Mouse (Mus musculus) A20 (cell line): ENCODE data around the gene Ccn2.
A peak's percentile ranks its signal among the peaks of the same experiment; 100 is the strongest.
"Not testable (repeated sequence)": the region's sequence is repeated elsewhere in the genome, so short reads cannot be mapped to it uniquely, and the experiment has no call there.

Source experiments
- DNase-seq: peaks from one replicate; pipeline ENCODE4 v3.0.0-alpha.2; 2011; ENCODE audit warnings: low read depth, low spot score

The Ccn2 gene

DNA sequence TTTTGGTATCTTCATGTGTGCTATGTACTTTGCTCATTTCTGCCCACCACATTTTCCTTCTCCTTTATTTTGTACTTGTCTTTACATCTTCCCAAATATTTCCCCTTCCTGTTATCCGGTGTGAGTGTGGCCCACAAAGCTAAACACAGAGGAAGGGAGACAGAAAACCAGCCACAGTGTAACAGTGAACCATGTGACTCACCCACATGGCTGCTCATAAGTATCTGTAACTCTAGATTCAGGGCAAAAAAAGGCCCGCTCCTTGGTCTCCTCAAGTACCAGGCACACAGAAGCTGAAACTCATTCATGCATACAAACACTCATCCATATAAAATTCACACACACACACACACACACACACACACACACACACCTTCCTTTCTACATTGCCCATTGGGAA, 7.8 kb downstream of the Ccn2 start:
- DNase-seq, result no peak

GRCm38 (mm10) chr10:24603727-24604126, 8.5 kb downstream of the Ccn2 start:
- no peak for DNase-seq

- DNase-seq, result no peak
Measured at GRCm38 (mm10) chr10:24609146-24609545, 13.9 kb downstream of the Ccn2 start.

DNA sequence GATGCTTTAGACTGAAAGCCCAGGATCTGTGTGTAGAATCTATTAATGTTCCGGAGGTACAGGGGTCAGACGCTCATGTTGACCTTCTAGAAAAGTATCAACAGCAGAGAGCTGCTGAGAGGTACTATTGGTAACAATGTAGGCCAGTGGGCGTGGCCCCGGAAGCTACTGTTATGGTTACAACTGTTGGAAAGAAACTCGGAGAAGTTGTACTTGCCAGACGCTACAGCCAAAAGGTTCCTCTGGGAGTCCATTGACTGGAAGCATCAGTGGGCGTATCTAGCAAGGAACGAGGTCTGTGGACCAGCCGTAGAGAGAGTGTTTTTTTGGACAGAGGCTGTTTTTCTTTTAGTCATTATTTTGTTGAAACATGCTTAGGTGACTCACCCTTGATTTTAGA, 14.5 kb downstream of the Ccn2 start:
- no peak for DNase-seq

DNA sequence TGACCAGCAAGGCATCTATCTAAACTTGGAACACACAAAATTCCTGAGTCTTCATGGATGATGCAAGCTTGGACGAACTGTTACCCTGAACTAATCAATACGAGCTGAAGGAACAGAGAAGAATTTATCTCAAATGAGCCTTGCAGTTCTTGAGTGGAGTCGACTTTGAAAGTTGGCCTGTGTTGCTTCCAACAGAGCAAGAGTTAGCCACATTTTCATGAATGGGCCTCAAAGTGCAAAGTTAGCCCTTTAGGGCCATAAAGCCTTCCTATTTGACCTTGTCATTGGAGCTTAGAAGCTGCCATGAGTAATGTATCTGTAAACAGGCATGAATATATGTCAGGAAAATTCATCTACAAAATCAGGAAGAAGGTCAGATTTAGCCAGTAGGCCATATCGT, 19.5 kb downstream of the Ccn2 start:
- DNase-seq, result no peak

DNA sequence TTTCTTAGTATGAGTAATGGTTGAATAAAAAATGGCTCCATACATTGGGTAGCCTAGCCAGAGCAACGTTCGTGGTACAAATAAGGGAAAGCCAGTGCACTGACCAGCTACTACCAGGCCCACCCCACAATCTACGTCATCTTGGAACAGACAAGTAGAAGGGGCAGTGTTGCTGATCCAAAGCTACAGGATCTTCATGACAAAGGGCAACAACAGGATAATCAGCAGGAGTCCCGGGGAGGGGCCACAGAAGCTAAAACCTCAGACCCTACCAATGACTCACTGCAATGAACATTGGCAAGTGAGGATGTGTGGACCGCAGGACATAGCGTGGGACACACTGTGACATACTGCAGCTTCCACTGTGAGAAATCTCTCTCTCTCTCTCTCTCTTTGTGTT, 20.6 kb downstream of the Ccn2 start:
- DNase-seq, result no peak

DNA sequence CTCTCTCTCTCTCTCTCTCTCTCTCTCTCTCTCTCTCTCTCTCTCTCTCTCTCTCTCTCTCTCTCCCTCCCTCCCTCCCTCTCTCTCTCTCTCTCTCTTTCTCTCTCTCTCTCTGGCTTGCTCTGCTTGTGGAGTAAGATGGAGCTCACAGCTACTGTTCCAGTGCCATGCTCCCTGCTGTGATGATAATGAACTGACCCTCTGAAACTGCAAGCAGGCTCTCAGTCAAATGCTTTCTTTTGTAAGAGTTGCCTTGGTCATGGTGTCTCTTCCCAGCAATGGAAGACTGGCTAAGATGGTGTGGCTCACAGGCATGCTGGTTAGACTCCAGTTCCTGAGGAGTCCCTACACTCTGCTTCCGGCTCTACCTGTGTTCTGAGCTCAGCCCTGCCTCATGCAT, 21.3 kb downstream of the Ccn2 start:
- not testable (repeated sequence) for DNase-seq

GRCm38 (mm10) chr10:24621572-24621971, 26.3 kb downstream of the Ccn2 start:
- DNase-seq, result peak; percentile 66

GRCm38 (mm10) chr10:24622586-24622985, 27.3 kb downstream of the Ccn2 start:
- DNase-seq, result peak; percentile 82

GRCm38 (mm10) chr10:24625060-24625701, 29.9 kb downstream of the Ccn2 start:
- peak; percentile 83 for DNase-seq

- no peak for DNase-seq
Measured at GRCm38 (mm10) chr10:24627262-24627661, 32.0 kb downstream of the Ccn2 start.

DNA sequence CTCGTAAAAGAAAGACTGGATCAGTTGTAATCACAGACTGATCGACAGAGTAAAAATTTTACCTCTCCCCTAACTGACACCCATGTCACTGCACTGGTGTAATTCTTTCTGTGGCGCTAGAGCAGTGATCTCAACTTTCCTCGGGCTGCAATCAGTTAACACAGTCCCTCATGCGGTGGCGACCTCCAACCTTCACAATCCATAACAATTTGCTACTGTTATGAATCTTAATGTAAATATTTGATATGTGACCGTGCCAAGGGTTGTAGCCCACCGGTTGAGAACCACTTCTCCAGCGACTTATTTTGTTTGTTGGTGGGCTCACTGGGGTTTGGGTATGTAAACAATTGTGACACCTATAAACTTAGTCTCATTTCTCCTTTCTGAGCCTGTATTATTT, 33.2 kb downstream of the Ccn2 start:
- DNase-seq, result no peak

DNA sequence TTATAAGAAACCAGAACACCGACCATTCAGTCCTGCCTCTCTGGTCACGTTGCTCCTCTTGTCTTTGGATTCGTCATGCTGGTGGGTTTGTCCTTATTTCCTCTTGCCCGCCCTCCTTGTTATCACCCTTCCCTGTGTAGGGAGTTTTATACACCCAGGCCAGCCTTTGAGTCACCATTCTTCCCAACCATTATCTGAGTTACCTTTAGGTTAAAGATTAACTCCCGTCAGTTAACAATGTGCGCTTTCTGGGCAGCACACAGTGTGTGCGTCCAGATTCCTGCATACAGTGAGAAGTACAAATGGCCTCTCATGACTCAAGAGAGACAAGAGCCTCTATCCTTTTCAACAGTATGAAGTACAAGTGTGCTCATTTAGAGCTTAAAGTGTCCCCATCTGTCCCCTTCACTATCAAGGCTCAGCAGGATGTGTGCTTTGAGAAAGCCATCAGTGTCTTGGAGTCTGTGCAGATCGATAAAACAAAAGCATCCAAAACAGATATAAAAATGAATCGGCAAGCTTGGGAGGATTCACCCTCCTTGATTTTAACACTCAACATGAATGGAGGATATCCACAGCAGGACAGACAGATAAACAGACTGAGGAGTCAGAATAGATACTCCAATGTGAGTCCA, 34.0 kb downstream of the Ccn2 start:
- DNase-seq, result no peak

- peak; percentile 69 for DNase-seq
Measured at GRCm38 (mm10) chr10:24630469-24631081, 35.3 kb downstream of the Ccn2 start.

DNA sequence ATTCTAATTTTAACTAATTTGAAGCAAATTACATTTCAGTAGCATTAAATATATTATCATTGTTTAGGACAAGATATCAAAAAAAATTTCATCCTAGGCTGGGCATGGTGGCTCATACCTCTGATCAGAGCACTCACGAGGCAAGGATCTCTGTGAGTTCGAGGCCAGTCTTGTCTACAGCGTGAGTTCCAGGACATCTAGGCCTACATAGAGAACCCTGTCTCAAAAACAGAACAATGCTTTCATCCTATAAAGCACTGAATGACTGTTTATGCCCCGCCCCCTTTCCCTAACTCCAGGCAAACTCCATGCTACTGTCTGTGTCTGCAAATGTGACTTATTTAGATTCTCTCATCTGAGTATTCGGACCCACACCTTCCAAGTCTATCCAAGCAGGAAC, 35.9 kb downstream of the Ccn2 start:
- DNase-seq, result no peak

GRCm38 (mm10) chr10:24634288-24634687, 39.0 kb downstream of the Ccn2 start:
- no peak for DNase-seq

DNA sequence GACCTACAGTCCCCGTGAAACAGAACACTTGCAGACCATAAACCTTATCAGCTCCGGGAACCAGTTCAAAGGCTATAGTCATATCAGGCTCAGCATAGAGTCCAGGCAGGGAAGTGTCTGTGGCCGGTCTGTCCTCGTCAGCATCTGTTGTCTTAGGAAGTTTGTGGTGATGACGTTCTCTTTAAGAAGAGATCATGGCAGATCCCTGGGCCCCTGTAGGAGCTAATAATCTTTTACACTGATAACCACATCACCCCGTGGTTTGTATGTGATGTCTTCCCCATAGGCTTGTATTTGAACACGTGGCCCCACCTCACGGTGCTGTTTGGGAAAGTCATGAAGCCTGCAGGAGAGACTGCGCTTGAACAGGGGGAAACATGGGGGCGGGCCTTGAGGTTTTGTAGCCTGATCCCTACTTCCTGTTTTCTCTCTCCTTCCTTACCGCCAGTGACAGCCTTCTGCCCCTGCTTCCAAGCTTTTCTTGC, 40.1 kb downstream of the Ccn2 start:
- DNase-seq, result no peak

DNA sequence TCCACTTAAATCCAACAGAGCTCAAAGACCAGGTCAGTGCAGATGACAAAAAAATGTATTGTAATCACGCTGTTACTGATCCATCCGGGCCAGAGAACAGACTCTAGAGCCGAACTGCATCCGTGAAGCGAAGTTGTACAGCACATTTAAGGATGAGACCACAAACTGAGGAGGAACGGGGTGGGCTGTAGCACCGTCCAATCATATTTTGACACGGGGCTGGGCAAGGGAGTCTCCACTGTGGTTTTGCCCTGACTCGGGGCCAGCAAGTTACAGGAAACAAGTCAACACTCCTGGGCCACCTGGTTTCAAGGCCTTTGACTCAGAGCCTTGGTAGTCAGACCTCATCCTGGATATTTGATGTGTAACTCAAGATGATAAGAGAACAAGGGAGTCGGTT, 40.6 kb downstream of the Ccn2 start:
- DNase-seq, result peak; percentile 8

GRCm38 (mm10) chr10:24636986-24637385, 41.7 kb downstream of the Ccn2 start:
- no peak for DNase-seq

DNA sequence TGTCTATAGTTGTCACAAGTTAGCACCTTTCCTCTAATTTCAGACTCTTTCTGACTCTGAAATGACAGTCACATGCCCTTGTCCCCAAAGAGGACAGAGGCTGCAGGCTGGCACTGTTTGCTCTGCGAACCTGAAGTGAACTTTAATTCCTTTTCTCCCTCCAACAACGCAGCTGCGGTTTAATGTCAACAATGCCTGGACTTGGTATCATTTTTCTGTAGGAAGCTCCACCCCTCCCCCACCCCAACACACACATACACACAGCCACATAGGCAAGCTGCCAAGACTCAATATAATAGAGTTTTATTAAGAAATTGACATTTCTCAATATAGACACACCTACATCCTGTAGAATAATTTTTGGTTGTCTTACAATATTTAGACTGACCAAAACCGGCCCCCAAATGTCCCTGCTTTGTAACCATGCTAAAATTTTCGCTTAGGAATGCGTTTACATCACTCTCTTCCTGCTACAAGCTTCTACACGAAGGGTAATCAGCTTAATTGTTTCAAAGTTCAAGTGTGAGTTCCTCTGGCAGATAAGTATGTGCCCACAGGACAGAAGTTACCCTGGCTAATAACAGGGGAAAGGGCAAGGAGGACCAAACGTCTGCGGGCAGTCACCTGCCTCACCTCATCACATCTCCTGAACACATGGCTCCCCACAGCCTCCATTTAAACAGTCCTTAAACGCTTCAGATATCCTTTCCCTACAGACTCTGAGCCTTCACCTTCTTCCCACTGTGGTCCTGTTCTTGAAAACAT, 43.2 kb downstream of the Ccn2 start:
- DNase-seq, result no peak

DNA sequence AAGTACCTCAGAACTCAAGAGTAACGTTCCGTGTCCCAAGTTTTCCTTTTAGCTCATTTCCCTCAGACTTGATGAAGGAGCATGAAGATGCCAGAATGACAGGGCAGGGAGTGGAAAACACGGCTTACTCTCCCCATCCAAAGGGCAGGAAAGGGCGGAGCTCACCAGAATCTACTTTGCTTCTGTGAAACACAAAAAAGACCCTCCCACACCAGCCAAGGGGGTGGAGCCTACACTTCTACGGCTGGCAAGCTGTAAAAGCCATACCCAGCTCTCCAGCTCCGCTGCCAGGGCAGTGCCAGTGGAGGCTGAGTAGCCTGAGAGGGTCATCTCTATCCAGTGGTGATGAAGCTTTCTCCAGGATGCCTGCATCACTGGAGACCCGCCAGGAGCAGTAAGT, 44.4 kb downstream of the Ccn2 start:
- DNase-seq, result no peak

- DNase-seq, result no peak
Measured at GRCm38 (mm10) chr10:24640186-24640875, 45.1 kb downstream of the Ccn2 start.
